Mouse (Mus musculus) neural tube, embryonic 14.5 days (tissue): ENCODE data around the gene Phlda3. TPM values are rescaled to one million over a fixed set of nuclear protein-coding genes. Genes with fewer than 3 reads are reported as not detected.

ENCODE experiments used
- ATAC-seq: fragments of 200-750 bp; cut with Nextera tagmentation; 2 replicates; pipeline ENCODE4 v1.8.0; 2017; ENCODE audit warnings: low read depth, mild to moderate bottlenecking, moderate TSS enrichment, moderate library complexity
- H3K27ac ChIP-seq: fragments of 300-500 bp; sonication (generic); 2 replicates; pipeline ENCODE4 v1.5.1; 2014; ENCODE audit warnings: low read depth, mild to moderate bottlenecking, control low read depth, low read length, moderate library complexity, mixed read lengths
- H3K27me3 ChIP-seq: fragments of 300-500 bp; sonication (generic); 2 replicates; pipeline ENCODE4 v1.6.1; 2014; ENCODE audit warnings: low read length; ENCODE audit not compliant: control insufficient read depth, insufficient read depth
- H3K36me3 ChIP-seq: fragments of 300-500 bp; sonication (generic); 2 replicates; pipeline ENCODE4 v1.6.1; 2014; ENCODE audit warnings: low read length, mixed read lengths; ENCODE audit not compliant: control insufficient read depth, insufficient read depth
- H3K4me1 ChIP-seq: fragments of 300-500 bp; sonication (generic); 2 replicates; pipeline ENCODE4 v1.6.1; 2014; ENCODE audit warnings: low read length; ENCODE audit not compliant: control insufficient read depth, insufficient read depth
- H3K4me2 ChIP-seq: fragments of 300-500 bp; sonication (generic); 2 replicates; pipeline ENCODE4 v1.6.1; 2014; ENCODE audit warnings: mild to moderate bottlenecking, low read depth, low read length, control low read depth
- H3K4me3 ChIP-seq: fragments of 300-500 bp; sonication (generic); 2 replicates; pipeline ENCODE4 v1.5.1; 2014; ENCODE audit warnings: low read depth, low read length, control low read depth, mixed read lengths
- H3K9ac ChIP-seq: fragments of 300-500 bp; sonication (generic); replicated peaks from 2 replicates; pipeline ENCODE4 v1.6.1; 2014; ENCODE audit warnings: low read depth, mild to moderate bottlenecking, control low read depth, low read length, mixed read lengths
- H3K9me3 ChIP-seq: fragments of 300-500 bp; sonication (generic); 2 replicates; pipeline ENCODE4 v1.6.1; 2016; ENCODE audit warnings: low read length; ENCODE audit not compliant: control insufficient read depth
- WGBS: fragments of 180-500 bp; shearing (Covaris S2); extraction: QIAGEN DNeasy Blood & Tissue Kit; methylation state at CpG from one replicate; pipeline ENCODE4 v1.1.7; 2014; 5-methylcytosine and 5-hydroxymethylcytosine counted together
- polyA plus RNA-seq: library from polyadenylated mRNA; unstranded; fragments of >200 nt; fragmentation: Nextera tagmentation; extraction: Ambion mirVana; gene quantifications from 2 replicates; pipeline ENCODE4 v1.2.1, GENCODE M21; 2014

The Phlda3 gene
- 38.4 and 40.2 TPM in 2 replicates for polyA plus RNA-seq

DNA sequence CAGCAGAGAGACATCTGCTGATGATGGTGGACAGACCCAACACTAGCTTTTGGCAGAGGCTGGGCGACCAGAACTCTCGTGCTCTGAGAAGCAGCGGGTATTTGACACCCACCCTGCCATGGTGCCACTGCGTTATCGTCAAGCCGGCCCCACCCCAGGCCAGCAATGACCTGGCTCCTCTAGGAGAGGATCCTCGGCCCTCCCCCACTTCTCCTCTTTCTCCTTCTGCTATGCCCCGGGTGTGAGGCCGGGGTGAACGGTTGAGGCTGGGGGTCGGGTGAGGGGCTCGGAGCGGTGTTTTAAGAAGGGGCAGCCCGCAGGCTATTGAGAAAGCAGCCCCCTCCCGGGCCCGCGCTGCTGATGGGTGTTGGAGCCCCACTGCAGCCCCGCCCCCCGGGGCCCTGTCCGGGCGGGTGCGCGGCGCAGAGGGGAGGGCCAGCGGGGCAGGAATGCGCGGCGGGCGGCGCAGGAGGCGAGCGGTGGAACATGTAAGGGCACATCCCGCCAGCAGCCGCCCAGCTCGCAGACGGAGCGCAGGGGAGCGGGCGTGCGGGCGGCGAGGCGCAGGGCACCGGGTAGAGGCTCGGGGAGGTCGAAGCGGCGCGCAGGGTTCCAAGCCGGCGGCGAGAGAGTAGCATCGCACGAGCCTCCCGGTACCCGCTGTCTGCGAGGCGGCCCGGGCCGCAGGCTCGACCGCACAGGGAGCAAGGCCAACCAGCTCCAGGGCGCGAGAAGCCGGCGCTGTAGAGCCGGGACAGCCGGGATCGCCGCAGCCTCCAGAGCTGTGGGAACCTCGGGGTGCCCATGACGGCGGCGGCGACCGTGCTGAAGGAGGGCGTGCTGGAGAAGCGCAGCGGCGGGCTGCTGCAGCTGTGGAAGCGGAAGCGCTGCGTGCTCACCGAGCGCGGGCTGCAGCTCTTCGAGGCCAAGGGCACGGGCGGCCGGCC, at the start of gene Phlda3:
Gene Phlda3 (plus strand): TSS at position 475 of the 947 bp plus-strand sequence.
- H3K9ac ChIP-seq, result peak within 1 kb of the TSS; percentile 83
- no peaks in the 10 kb centered on the region for H3K36me3 ChIP-seq
- H3K4me3 ChIP-seq, result peak within 1 kb of the TSS; percentile 53
- H3K4me1 ChIP-seq, result peaks cover 8% of the 10 kb centered on the region
- no peaks in the 10 kb centered on the region; the same call in 1 of the 2 replicates for H3K27me3 ChIP-seq
- no peaks in the 10 kb centered on the region for H3K9me3 ChIP-seq
- peak within 1 kb of the TSS; percentile 79 for H3K4me2 ChIP-seq
- peak within 1 kb of the TSS; percentile 48 for H3K27ac ChIP-seq
- peak; percentile 85 for ATAC-seq
- WGBS, result 1% methylated on average over 86 of the region's 90 CpGs

DNA sequence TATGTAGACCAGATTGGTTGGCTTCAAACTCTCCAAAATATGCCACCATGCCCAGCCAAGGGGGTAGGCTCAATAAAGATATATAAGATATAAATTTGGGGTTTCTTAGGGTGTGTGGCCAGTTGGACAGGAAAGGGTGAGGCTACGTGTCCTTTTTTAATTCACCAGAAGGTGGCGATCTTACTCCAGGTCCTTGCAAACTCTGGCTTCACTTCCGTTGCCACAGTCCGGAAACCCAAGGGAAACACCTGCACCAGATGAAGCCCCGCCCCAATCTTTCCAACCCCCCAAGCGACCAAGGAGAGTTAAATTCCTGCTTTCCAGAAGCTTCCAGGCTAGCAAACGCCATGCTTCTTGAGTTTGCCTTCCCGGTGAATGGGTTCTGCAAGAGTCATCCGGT, 46.4 kb upstream of the Phlda3 start:
- H3K27ac ChIP-seq, result no peak overlapping the region
- no peaks in the 10 kb centered on the region for H3K9me3 ChIP-seq
- no peaks in the 10 kb centered on the region for H3K4me1 ChIP-seq
- no peak overlapping the region for H3K4me3 ChIP-seq
- no peak overlapping the region for H3K4me2 ChIP-seq
- no peak overlapping the region for H3K9ac ChIP-seq
- WGBS, result 22% methylated on average over 9 of the region's 9 CpGs
- H3K36me3 ChIP-seq, result no peaks in the 10 kb centered on the region
- peak; percentile 74; the same call in 1 of the 2 replicates for ATAC-seq
- H3K27me3 ChIP-seq, result no peaks in the 10 kb centered on the region

DNA sequence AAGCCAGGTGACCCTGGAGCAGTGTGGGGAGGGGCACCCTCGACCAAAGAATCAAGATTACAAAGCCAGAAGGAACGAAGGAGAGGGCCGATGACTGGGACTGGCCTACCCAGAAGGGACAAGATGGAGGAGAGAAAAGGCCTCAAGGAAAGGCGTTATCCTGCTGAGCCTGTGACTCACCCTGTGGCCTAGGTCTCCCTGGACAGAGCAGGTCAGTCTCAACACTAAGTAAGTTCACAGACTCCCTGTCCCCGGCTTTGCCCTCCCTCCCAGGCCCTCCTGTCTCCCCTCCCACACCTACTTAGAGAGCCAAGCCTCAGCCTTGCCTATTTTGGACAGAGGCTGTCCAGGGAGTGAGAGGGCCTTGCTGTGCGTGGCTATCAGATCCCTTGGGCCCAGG, 45.9 kb upstream of the Phlda3 start, which contains the start of gene Csrp1:
Gene Csrp1 (plus strand): TSS at position 79 of the 400 bp plus-strand sequence.
- Histone ChIP-seq H3K4me1 (no peaks in the 10 kb centered on the region), H3K27ac (no peak within 1 kb of the TSS), H3K9ac (no peak within 1 kb of the TSS), H3K9me3 (no peaks in the 10 kb centered on the region), H3K4me2 (no peak within 1 kb of the TSS), H3K36me3 (no peaks in the 10 kb centered on the region), H3K4me3 (no peak within 1 kb of the TSS), H3K27me3 (no peaks in the 10 kb centered on the region)
- 0 out of 2 replicates have a peak, but pooled peaks have one; percentile 34 for ATAC-seq
- 71% methylated on average over 6 of the region's 6 CpGs for WGBS

DNA sequence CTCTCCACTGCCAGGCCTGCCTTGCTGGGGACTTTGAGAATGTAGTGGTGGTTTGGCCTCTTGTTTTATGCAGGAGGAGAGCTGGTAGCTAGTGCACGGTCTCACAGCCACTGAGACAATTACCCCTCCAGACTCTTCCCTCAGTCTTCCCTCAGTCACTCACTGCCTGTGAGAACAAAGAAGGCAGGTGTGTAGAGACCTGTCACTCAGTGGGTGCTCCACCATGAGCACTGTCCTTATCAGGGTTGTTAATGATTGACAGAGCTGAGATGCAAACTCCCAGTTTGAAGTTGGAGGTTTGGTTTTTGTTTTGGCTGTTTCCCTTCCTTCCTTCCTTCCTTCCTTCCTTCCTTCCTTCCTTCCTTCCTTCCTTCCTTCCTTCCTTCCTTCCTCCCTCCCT, 42.9 kb upstream of the Phlda3 start:
- no peak overlapping the region for H3K27ac ChIP-seq
- H3K4me2 ChIP-seq, result no peak overlapping the region
- ATAC-seq, result no peak
- H3K9ac ChIP-seq, result no peak overlapping the region
- WGBS, result 63% methylated on average over 1 of the region's 1 CpGs
- no peaks in the 10 kb centered on the region for H3K36me3 ChIP-seq
- no peaks in the 10 kb centered on the region for H3K9me3 ChIP-seq
- H3K4me1 ChIP-seq, result no peaks in the 10 kb centered on the region
- no peak overlapping the region for H3K4me3 ChIP-seq
- no peaks in the 10 kb centered on the region for H3K27me3 ChIP-seq

DNA sequence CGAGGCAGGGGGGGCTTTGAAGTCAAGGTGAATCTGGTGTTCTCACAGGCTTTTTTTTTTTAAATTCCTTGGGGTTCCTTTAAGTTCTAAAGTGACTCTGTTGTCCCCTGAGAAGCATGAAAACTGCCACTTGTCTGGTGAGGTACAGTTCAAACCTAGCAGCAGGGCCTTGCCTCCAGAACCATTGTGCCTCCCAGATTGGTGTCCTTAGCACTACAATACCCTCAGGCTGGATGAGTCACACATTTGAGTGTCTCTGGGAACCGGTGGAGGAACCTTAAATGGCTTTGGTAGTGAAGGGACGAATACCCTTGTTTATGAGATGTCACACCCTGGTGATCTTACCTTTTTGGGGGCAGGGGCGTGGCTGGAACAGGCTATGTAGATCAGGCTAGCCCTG, 41.8 kb upstream of the Phlda3 start:
- no peak for ATAC-seq
- WGBS, result 75% methylated on average over 4 of the region's 4 CpGs
- no peaks in the 10 kb centered on the region for H3K36me3 ChIP-seq

DNA sequence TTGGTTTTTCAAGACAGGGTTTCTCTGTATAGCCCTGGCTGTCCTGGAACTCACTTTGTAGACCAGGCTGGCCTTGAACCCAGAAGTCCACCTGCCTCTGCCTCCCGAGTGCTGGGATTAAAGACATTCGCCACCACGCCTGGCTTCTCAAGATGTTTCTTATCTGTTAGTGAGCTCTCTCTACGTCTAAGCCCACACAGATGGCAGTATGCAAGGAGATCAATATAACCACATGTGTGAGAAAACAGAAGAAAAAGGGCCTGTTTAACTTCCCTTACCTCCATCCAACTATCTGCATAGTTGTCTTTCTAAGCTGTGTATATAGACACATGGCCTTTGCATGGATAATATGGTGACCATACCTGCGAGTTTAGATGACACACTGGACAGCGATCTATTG, 40.6 kb upstream of the Phlda3 start:
- no peak overlapping the region for H3K4me2 ChIP-seq
- peaks cover 5% of the 10 kb centered on the region; the same call in 1 of the 2 replicates for H3K4me1 ChIP-seq
- no peaks in the 10 kb centered on the region for H3K9me3 ChIP-seq
- no peak overlapping the region for H3K9ac ChIP-seq
- no peak for ATAC-seq
- no peaks in the 10 kb centered on the region for H3K36me3 ChIP-seq
- no peaks in the 10 kb centered on the region for H3K27me3 ChIP-seq
- H3K4me3 ChIP-seq, result no peak overlapping the region
- H3K27ac ChIP-seq, result no peak overlapping the region
- WGBS, result 95% methylated on average over 6 of the region's 6 CpGs

More for the DNA sequence above, 41.8 kb upstream of the Phlda3 start:
- Histone ChIP-seq H3K27me3 (no peaks in the 10 kb centered on the region), H3K4me2 (no peak overlapping the region), H3K27ac (no peak overlapping the region), H3K9ac (no peak overlapping the region), H3K9me3 (no peaks in the 10 kb centered on the region), H3K4me1 (0 out of 2 replicates have a peak, but pooled peaks cover under 1% of the 10 kb centered on the region), H3K4me3 (no peak overlapping the region)

DNA sequence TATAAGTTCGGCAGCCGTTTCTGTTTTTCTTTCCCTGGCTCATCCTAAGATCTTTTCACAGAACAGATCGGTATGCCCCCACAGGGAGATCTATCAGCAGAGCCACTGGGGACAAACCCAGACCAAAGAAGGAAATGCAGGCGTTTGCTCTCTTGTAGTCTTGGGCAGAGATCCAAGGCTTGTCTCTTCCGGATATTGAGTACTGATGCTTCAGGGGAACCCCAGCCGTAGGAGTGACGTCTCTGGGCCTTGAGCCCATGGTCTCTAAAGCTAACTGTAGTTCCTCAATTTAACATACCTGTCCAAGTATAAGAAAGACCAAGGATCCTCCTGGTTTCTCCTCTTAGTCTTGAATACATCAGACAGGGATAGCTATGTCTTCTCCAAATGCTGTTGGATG, 40.0 kb upstream of the Phlda3 start:
- Histone ChIP-seq H3K27ac (no peak overlapping the region), H3K4me3 (no peak overlapping the region), H3K36me3 (no peaks in the 10 kb centered on the region), H3K27me3 (no peaks in the 10 kb centered on the region), H3K4me1 (peaks cover 10% of the 10 kb centered on the region; the same call in 1 of the 2 replicates), H3K4me2 (no peak overlapping the region), H3K9ac (no peak overlapping the region), H3K9me3 (no peaks in the 10 kb centered on the region)
- no peak for ATAC-seq
- 67% methylated on average over 7 of the region's 7 CpGs for WGBS

DNA sequence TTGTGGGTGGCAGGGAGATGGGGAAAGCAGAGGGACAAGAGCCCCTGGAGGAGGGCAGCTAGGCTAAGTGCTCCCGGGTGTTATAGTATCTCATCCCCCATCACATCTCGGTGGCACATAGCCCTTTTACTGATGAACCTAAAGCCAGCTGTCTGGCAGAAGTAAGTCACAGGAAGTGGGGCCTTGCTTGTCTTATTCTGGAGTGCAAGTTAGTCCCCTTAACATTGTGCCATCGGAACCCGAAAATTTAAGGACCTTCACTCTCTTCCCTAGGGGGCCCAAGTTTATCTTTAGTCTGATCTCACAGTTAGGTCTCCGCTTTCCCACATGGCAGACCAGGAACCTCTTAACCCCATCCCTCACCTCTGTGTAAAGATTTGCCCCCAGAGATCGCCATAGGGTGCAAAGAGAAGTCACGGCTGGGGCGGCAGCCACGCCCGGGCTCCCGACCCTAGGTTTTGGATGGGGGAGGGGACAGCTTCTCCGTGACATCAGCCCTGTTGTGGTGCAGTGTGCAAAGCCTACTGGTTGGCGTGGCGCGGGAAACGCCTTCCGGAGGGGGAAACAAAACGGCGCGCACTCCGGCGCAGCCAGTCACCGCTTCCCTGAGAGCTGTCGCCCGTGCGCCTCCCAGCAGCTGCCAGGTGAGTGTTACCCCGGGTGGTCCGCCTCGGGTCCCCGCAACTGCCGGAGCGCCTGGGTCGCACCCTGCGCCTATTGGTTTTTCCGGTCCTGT, 37.1 kb upstream of the Phlda3 start:
- Histone ChIP-seq H3K27ac (no peak overlapping the region; the same call in 1 of the 2 replicates), H3K36me3 (no peaks in the 10 kb centered on the region), H3K9me3 (no peaks in the 10 kb centered on the region), H3K27me3 (no peaks in the 10 kb centered on the region), H3K4me2 (peak overlapping the region; percentile 87), H3K9ac (peak overlapping the region; percentile 45), H3K4me3 (peak overlapping the region; percentile 41), H3K4me1 (peaks cover 18% of the 10 kb centered on the region)
- ATAC-seq, result peak; percentile 89
- WGBS, result 2% methylated on average over 35 of the region's 35 CpGs
